Mouse (Mus musculus): ENCODE results near the gene Ada.

Ada gene

DNA sequence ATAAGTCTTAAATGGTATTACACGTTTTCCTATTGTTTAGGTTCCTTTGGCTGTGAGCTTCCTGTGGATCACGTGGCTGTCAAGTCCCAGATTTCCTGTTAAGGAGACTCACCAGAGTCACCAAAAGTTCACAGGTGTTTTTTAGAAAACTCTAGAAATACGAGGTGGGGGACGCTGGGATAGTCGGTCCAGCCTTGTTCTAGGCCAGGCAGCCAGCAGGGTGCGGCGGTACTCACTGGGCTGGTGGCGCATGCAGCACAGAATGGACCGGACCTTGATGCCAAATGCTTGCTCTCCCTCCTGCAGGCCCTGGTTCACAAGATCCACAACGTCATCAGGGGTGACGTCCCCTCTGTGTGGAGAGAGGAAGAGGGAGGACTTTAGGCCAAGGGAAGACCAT lies 18.0 kb downstream of the Ada start:
- no peak for DNase-seq (ENCODE audit: low spot score)

DNA sequence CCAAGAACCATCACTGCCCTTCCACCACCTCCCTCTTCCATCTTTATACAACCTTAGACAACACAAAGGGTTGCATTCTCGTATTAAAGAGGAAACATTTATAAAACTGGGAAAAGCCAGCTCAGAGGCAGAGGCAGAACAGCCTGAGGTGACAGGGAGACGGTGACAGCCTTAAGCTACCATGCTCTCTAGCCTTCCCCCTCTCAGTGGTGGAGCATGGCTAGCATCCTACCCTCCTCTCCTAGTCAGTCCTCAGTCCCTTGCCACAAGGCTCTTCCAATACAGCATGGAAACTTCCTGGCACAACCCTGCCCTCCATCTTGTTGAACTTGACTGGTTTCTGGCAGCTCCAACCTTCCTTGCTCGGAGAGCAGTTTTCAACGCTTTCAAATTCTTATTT lies 21.7 kb downstream of the Ada start:
- no peak for DNase-seq (ENCODE audit: low spot score)

DNA sequence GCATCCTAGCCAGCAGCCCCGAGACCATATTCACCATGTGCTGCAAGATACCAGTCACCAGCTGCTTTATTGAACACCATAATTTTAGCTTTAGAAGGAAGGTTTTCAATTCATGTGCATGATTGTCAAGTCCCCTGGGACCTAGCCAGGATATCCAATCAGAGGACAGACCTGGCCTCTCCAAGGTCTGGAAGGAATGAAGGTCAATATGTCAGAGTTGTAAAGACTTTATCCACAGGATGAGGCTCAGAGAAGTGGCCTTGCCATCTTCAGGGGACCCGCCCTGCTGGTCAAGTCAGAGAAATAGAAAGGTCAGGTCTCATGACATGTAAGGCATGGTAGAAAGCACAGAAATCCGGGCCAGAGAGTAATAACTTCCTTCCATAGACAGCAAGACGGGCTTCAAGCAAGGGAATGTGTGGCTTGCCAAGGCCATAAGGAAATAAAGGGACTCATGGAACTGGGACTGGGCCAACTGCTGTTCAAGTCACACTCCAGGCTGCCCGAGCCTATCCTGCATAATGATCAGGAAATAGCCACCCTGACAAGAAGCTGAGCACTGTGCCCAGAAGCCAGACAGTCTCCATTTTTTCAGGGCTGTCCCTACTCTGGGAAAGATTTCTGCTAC lies 23.2 kb downstream of the Ada start:
- DNase-seq (ENCODE audit: low spot score) = no peak

DNA sequence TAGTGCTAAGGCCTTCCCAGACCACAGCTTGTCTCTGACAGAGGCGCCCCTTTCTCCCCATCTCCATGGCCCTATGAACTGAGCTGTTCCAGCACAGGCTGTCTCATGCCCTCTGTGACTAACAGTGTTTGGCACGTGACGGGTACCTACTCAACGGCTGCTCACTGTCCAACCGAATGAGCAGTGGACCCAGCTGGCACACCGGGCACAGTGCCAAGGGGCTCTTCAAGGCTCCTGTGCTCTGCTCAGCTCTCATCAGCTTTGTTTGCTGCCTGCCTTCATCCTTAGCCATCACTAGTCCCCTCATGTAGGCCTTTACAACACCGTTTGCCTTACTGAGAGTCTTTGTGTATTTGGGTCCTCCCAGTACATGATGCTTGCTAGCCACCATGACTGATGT lies 27.5 kb downstream of the Ada start:
- no peak for DNase-seq (ENCODE audit: low spot score)

DNA sequence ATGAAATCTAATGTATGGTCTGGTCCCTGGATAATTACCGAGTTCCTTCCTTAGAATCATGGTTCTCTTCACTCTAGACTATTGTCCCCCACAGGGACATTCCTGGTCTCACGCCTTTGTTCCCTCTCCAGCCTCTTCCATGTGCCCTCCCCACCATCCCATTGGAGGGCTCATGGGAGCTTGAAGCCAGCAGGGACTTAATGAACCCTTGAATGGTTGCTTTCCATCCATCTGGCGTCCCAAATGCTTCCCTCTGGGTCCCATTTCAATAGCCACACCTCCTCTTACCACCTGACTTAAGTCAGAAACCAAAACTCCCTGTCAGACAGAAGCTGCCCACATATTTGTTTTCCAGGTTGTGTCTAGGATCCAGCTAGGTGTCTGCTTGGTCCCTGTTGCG lies 30.4 kb downstream of the Ada start:
- no peak for DNase-seq (ENCODE audit: low spot score)

DNA sequence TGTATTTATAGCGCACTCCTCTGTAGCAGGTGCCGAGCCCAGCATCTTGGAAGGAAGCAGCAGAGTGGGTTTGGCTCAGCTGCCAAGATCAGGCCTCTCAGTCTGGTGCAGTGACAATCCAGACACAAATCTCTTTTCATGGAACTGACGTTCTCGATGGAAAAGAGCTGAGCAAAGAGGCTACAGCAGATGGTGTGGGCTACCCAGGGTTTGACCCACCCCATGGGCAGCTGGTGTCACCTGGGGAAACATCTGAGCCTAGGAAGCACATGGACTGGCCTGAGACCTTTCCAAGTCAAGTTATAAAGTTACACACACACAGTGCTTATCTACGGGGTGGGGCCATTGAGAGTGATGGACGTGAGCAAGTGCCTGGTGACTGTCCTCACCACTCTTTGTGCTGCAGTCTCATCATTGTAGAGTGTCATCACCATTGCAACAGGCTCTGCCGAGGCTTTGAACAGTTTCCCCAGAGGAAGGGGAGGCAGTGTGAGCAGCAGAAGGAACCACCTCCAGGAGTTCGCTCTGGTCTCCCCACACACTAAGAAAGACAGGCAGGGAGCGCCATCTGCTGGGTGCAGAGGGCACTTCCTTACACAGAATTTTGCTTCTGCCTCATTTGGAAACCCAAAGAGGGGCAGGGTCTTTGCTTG lies 31.0 kb downstream of the Ada start:
- DNase-seq (ENCODE audit: low spot score) = peak; percentile 41

DNA sequence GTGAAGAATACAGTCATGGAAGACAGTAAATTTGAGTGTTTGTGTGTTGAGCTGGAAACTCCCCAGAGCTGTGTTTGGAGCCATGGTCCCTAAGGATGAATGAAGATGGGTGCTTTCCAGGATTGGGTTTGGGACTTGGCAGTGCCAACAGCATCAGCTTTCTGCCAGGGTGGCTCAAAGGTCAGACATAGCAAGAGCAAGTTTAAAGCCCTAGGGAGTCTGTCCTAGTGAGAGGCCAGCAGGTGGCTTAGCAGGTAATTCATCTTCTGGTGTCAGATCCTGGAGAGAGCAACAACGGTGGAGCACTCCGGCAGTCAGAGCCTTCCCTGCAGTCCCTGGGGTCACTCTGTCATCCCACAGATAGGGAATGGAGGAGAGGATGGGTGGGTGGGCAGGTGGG lies 31.5 kb downstream of the Ada start:
- no peak for DNase-seq (ENCODE audit: low spot score)

DNA sequence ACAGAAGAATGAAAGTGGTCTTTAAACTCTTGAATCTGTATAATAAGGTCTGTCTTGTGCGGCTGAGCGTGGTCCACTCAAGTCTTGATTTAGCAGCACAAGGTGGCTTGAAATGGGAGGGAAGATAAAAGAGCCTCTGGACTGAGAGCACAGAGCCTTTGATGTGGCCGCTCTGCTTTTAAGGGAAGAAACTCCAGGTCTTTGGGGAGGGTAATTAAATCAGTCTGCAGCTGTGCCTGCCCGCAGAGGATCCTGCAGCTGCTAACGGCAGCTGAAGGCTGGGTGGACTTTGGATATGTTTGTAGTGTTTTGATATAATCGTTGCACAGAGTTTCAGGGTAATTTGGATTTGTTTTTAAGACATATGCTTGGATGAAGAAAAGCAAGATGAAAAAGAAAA lies 33.2 kb downstream of the Ada start:
- DNase-seq (ENCODE audit: low spot score) = no peak

DNA sequence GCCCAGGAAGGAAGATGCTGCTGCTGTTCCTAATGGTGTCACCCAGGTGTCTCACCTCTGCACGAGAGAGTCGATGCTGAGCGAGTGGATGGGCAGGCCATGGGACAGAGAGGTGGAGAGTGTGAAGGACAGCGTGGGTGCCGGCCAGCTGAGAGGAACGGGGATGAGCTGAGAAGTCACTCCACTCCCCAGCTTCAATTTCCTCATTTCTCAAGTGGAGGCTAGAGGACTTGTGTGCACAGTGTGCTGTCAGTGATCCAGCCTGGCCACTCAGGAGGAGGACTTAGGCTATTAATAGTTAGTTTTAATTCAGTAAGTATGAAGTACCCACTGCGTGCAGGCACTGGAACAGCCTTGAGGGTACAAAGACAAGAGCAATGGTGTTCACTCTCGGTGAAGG lies 33.6 kb downstream of the Ada start:
- DNase-seq (ENCODE audit: low spot score) = no peak

DNA sequence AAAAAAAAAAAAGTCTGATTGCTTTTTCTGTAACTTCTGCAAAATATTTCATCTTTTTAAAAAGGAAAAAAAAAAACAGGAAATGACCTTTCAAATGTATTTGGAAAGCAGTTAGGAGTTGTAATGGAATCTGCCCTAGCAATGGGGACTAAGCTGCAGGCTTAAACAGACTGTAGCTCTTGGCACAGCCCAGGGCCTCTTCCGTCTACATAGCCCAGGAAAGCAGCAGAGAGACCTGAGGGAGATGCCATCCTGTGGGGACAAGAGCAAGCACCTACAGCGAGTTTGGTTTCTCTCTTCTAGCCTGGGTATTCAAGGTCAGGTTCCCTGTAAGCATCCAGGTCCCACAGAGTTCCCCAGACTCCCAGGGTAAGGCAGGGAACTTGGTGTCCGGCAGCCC lies 36.7 kb downstream of the Ada start:
- no peak for DNase-seq (ENCODE audit: low spot score)

DNA sequence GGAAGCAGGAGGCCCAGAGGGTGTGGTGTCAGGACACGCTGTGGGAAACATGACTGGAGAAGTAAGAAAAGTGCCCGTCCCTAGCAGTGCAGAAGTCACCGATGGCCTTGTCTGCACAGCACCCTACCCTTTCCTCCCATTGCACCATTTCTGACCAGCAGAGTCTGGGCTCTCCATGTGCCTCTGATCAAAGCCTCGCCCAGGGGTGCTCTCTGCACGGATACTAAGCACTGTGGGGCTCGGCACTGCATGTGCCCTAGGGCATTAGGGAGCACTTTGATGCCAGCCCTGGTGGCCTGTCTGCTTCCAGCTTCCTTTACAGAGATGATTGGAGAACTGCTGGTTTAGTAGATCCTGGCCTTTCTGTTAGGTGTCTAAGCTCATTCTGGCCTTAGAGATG lies 37.2 kb downstream of the Ada start:
- no peak for DNase-seq (ENCODE audit: low spot score)

DNA sequence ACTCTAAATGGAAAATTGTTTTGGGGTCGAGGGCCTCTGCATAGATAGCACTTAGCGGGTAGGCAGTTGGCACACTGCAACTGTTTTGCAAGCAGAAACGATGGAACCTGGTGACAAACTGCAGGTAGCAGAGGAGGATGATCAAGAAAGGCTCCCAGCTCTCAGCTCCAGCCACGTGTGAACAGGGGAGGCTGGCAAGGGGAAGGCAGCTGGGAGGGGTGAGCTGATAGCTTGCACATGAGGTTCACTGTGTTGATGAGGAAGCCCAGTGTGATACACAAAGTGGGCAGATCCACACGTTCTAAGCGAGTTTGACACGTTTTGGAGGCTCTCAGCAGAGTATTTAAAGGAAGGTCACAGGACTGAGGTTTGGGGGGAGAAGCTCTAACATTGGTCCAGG lies 37.6 kb downstream of the Ada start:
- DNase-seq (ENCODE audit: low spot score) = no peak

DNA sequence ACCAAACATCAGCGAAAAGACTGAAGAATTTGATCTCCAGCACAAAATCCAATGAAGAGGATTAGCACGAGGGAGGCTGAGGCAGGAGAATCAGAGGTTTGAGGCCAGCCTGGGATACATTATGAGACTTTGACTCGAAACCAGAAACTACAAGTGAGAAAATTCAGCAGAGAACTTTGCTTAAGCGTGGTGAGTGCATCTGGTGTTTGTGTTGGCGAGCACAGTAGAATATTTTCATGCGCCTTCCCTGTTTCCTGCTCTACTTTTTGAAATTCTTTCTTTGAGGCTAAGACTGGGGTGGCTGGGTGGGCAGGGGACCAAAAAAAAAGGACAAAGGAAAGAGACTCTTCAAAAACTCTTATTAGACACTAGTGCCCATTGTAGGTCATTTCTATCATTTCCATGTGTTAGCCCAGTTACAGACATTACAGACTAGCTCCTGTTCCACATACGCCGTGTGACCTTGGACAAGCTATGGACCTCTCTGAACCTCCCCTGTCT lies 38.6 kb downstream of the Ada start:
- DNase-seq (ENCODE audit: low spot score) = no peak

DNA sequence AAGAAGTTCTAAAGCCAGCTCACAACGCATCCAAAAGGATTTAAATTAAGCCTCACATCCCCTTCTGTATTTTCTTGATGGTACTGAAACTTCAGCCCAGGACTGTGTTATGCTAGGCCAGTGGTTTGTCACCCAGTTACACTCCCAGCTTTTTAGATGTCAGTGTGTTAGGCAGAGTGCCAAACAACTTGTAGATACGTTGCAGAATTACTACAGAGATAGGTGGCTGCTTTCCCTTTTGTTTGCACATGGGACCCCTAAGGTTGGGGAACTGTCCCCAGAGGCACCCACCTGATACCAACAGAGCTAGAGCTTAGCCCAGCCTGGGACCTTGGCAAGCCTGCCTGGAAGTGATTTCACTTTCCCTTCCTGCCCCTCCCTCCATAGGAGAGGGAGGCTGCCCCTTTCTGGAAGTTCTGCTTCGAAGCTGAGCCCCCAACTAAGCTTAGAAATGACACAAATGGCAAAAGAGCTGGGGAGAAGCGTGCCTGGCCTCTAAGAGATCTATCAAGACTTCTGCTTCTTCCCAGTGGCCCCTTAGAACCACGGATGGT lies 39.4 kb downstream of the Ada start:
- no peak for DNase-seq (ENCODE audit: low spot score)

DNA sequence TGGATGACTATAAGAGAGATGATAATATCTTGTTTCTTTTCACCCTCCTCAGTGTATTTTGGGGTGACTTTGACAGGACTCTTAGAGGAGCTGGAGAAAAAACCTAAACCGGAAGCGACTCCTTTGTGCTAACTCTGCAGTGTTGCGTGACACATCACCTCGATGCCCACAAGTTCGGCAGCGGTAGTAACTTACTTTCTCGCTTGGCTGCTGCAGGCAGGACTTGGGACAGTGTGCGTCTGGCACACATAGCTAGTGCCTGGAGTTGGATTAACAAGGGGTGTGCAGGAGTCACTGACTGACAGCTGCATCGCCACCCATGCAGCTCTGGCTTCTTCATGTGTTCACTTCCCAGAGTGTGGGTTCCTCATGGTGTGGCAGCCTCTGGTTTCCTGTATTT lies 40.0 kb downstream of the Ada start:
- DNase-seq (ENCODE audit: low spot score) = no peak

DNA sequence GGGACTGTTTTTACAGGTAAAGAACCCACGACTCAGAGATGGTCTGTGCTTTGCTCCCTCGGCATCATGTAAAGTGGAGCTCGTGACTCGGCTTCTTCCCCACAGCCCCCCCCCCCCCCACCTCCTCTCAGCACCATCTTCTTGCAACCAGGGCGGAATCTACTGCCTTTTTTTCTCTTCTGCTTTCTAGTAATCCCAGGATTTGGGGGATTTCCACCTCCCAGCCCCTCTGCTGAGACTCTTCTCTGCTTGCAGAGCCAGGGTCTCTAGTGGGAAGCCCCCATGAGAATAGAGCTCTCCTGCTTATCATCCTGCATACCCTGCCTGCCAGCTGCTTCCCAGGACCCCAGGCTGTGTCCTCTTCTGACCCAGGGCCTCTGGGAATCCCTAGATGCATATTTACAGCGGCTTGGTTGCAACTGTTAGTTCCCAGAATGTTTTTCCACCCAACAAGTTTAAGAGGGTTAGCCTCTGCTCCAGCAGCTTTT lies 41.2 kb downstream of the Ada start:
- DNase-seq (ENCODE audit: low spot score) = no peak

DNA sequence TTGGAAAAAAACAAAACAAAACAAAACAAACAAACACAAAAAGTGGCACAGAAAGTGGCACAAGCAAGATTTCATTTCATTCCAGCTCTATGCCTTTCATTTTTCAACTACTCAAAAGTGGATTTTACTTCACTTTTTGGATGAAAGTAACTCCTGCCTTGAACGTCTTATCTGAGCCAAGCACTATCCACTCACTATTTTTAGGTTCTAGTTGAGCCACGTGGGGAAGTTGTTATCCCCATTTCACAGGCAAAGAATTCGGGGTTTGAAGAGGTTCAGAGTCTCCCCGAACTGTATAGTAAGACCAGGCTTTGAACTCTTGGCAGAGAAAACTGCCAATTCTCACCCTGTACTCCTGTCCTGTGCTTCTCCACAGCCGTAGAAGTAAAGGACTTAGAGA lies 41.7 kb downstream of the Ada start:
- DNase-seq (ENCODE audit: low spot score) = no peak

DNA sequence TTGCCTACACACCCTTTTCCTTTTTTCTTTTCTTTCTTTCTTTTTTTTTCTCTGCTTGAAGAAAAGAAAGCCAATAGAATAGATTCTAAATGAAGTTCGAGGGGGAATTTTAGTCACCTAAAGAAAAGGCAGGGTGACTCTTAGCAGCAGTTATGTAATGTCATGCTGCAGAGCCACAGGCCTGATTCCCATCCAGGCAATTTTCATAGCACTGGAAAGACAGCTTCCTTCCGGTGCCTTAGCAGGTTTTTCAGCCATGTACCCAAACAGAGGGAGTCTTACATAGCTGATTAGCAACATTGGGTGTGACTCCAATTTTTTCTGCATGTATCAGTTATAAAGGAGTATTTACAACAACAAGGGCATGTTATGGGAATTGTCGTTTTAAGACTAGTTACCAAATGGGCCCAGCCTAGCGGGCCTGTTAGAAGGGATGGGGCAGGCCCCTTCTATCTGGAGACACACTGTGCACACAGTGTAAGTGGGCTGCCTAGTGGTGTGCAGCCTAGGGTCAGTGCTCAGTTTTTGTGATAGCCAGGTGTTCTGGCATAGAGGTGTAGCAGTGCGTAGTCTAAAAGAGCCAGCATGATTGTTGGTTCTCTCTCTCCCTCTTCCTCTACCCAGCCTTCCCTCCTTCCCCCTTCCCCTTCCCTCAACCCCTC lies 46.3 kb downstream of the Ada start:
- DNase-seq (ENCODE audit: low spot score) = no peak

DNA sequence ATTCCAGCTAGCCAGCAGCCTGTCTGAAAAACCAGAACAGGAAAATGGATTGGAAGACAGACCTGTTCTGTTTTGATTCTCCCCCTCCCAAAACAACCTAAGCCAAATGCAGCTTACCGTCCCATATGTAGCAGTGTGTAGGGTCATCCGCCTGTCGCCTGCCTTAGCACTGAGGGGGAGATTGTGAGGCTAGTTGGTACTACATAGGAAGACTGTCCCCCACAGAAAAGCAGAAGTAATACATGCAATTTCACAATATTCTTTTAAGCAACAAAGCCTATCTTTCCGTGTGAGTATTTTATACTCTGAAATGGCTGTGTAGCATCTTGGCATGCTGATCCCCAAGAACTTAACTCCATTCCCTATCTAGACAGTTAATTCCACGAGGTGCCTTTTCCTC lies 47.1 kb downstream of the Ada start:
- DNase-seq (ENCODE audit: low spot score) = no peak

DNA sequence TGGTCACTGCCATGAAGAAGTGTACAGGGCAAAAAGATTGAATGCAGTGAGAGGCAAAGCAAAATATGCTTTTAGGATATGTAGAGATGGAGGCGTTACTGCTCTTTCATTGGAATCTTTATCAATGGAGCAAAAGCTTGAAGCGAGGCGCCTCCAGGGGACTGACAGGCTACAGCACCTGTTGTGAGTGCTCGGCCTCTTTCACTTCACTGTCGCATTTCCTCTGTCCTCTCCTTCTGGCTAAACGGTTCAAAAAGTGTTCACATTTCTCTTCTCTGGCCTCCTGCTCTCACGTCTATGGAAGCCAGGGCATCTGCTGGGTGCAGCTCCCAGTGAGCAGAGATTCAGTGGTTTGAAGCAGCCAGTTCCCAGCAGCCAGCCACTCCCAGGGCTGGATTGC lies 47.6 kb downstream of the Ada start:
- no peak for DNase-seq (ENCODE audit: low spot score)

DNA sequence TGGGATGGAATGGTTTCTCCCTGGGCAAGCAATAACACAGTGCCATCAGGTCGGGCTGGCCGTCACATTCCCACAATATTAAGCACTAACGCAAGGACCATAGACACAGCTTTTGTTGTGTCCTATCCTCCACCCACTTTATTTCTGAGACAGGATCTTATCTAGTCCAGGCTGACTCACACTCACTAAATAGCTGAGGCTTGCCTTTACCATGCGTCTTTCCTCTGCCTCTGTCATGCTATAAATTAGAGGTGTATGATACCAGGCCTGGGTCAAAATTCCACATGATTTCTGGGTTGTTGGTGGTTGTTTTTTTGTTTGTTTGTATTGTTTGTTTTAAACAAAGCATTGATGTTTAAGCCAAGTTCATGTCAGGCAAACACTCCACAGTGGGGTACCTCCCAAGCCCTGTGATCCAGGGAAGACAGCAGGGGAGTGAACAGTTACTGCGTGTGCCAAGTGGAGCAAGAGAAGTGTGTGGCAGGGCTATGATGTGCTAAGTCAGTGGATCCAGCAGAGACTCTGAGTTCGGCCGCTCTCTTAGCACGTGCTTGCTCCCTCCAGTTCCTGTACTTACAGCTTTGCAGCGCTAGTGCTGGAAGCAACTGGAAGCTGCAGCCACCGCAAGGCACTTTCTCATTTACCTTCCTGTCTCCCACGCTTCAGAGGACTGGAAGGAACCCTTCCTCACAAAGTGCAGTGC lies 50.8 kb downstream of the Ada start:
- no peak for DNase-seq (ENCODE audit: low spot score)

DNA sequence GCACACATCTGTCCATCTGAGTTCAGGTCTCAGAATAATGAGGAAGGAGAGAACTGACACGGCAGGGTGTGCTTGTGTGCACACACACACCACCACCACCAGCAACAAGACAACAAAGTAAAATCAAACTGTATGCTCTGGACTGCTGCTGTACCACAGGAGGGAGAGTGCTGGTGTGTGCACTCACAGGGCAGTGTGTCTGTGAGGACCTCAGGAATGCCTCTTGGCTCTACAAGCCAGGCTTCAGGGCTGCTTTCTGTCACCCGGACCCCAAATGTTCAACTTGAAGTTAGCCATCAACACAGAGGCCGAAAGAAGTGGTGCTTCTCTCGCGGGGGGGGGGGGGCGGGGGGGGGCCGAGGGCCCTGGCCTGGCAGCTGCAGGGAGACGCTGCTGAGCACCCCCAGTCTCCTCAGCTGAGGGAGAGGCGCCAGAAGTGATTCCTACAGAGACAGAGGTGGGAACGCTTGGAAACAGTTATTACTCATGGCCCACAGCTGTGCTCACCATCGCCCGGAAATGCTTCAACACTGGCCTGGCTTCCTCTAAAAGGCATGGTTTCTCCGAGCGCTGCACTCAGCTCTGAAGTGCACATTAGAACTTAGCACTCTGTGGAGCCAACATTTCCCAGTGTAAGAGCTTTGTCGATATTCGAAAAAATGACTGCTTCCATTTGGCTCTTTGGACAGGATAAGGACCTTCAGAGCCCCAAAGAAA lies 52.1 kb downstream of the Ada start:
- no peak for DNase-seq (ENCODE audit: low spot score)

Data from testis, postnatal 14 days (tissue).